Mouse (Mus musculus) heart, embryonic 16.5 days (tissue): Measurements from ENCODE around the gene Ptprk. TPM values are rescaled to one million over a fixed set of nuclear protein-coding genes. Genes with fewer than 3 reads are reported as not detected.

Experiments used
- ATAC-seq: fragments of 200-750 bp; cut with Nextera tagmentation; replicated peaks from 2 replicates; pipeline ENCODE4 v1.8.0; 2017; ENCODE audit warnings: moderate number of reproducible peaks; ENCODE audit not compliant: insufficient read depth, low FRiP score; ENCODE audit errors: extremely low read depth
- H3K27ac ChIP-seq: fragments of 300-500 bp; sonication (generic); 2 replicates; pipeline ENCODE4 v1.5.1; 2014; ENCODE audit warnings: mild to moderate bottlenecking, low read length, control low read depth, moderate library complexity
- H3K27me3 ChIP-seq: fragments of 300-500 bp; sonication (generic); 2 replicates; pipeline ENCODE4 v1.6.1; 2014; ENCODE audit warnings: low read length, mixed read lengths; ENCODE audit not compliant: control insufficient read depth, insufficient read depth
- H3K36me3 ChIP-seq: fragments of 300-500 bp; sonication (generic); 2 replicates; pipeline ENCODE4 v1.6.1; 2014; ENCODE audit not compliant: control insufficient read depth, insufficient read depth
- H3K4me1 ChIP-seq: fragments of 300-500 bp; sonication (generic); 2 replicates; pipeline ENCODE4 v1.6.1; 2014; ENCODE audit warnings: low read length, mixed read lengths; ENCODE audit not compliant: control insufficient read depth, insufficient read depth
- H3K4me2 ChIP-seq: fragments of 300-500 bp; sonication (generic); 2 replicates; pipeline ENCODE4 v1.6.1; 2014; ENCODE audit warnings: low read depth, mild to moderate bottlenecking, control low read depth, low read length
- H3K4me3 ChIP-seq: fragments of 300-500 bp; sonication (generic); 2 replicates; pipeline ENCODE4 v1.5.1; 2014; ENCODE audit warnings: mild to moderate bottlenecking, control low read depth, low read length
- H3K9ac ChIP-seq: fragments of 300-500 bp; sonication (generic); 2 replicates; pipeline ENCODE4 v1.6.1; 2014; ENCODE audit warnings: low read length, control low read depth
- H3K9me3 ChIP-seq: fragments of 300-500 bp; sonication (generic); replicated peaks from 2 replicates; pipeline ENCODE4 v1.6.1; 2016; ENCODE audit warnings: low read length; ENCODE audit not compliant: control insufficient read depth
- WGBS: fragments of 180-500 bp; shearing (Covaris S2); extraction: QIAGEN DNeasy Blood & Tissue Kit; methylation state at CpG from one replicate; pipeline ENCODE4 v1.1.7; 2014; 5-methylcytosine and 5-hydroxymethylcytosine counted together
- polyA plus RNA-seq: library from polyadenylated mRNA; unstranded; fragments of >200 nt; fragmentation: Nextera tagmentation; extraction: Ambion mirVana; gene quantifications from 2 replicates; pipeline ENCODE4 v1.2.1, GENCODE M21; 2015

Ptprk gene
- polyA plus RNA-seq, 1 experiment from 2014 or later: 42.5 TPM

DNA sequence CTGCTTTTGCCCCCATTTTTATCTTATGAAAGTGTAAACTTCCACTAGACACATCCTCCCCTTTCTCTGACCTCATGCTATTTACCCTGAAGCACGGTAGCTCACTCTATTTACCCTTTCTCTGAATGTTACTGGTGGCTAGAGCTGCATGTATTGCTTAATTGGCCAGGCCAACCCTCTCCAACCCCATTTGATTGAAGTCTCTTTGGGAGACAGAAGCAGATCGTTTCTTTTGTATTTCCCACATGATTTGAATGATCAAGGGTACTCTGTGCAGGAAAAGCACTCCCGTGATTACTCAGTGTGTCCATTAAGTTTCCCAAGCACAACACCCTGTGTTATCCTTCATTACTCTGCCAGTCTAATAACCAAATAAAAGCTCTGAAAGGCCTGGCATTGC is 348.0 kb downstream of the Ptprk start:
- WGBS: 69% methylated on average over 3 of the region's 3 CpGs
- Histone ChIP-seq H3K9ac (no peak overlapping the region), H3K4me3 (no peak overlapping the region), H3K9me3 (no peaks in the 10 kb centered on the region), H3K27ac (no peak overlapping the region), H3K27me3 (no peaks in the 10 kb centered on the region), H3K36me3 (no peaks in the 10 kb centered on the region), H3K4me1 (0 out of 2 replicates have a peak, but pooled peaks cover 2% of the 10 kb centered on the region), H3K4me2 (no peak overlapping the region)
- ATAC-seq: no peak

DNA sequence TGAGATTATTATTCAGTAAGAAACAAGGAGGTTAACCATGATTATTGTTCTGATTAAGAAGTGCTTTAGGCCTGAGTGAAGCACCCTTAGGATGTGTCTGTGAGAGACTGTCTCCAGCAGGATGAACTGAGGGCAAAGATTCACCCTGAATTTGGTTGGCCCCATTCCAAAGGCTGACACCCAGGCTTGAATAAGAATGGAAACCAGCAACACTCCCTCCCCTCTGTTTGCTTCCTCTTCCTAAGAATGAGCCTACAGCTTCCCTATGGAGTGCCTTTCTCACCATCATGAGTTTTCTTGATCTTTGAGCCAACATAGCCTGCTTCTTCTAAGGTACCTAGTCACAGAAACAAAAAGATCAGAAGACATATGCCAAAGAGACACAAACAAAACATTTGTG is 350.8 kb downstream of the Ptprk start:
- Histone ChIP-seq H3K4me2 (no peak overlapping the region), H3K36me3 (no peaks in the 10 kb centered on the region), H3K27me3 (no peaks in the 10 kb centered on the region), H3K27ac (no peak overlapping the region), H3K4me1 (0 out of 2 replicates have a peak, but pooled peaks cover 2% of the 10 kb centered on the region), H3K9me3 (no peaks in the 10 kb centered on the region), H3K4me3 (no peak overlapping the region), H3K9ac (no peak overlapping the region)
- no peak for ATAC-seq

DNA sequence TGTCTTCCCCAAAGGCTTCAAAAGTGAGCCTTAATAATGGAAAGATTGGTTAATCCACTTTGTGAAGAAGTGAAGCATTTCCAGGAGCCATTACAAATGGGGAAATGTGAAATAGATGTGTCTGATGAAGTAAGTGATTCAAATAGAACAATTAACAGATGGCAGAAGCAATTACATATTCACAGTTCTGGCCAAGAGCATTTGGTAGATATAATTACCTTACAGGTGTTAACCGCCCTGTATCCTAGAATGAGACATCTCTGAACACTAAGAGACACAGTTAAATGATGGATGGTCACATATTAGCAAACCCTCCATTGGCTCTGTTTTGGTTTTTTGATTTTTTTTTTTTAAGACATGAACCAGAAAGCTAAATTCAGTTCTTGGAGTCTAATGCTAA is 361.5 kb downstream of the Ptprk start:
- Histone ChIP-seq H3K27ac (no peak overlapping the region), H3K27me3 (no peaks in the 10 kb centered on the region), H3K4me3 (no peak overlapping the region), H3K4me1 (no peaks in the 10 kb centered on the region), H3K4me2 (no peak overlapping the region), H3K9ac (no peak overlapping the region), H3K9me3 (no peaks in the 10 kb centered on the region), H3K36me3 (no peaks in the 10 kb centered on the region)
- no peak for ATAC-seq
- 89% methylated on average over 1 of the region's 1 CpGs for WGBS

DNA sequence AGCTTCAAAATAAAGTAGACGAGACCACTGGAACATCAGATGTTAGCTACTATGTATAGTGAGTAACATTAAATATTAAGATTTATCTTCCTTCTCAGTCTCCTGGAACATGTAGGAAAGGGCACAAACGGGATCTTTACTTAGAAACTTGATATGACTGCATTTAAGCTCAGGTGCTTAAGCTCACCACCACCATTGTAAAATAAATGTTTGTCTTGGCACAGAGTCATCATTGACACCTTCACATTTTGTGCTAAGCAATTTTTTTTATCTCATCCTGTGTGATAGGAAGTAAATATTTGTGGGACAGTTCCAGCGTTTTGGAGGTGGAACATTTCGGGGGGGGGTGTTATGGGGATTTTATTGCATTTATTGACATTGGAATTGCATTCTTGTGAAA is 375.2 kb downstream of the Ptprk start:
- Histone ChIP-seq H3K9ac (no peak overlapping the region), H3K4me3 (no peak overlapping the region), H3K4me2 (no peak overlapping the region), H3K4me1 (no peaks in the 10 kb centered on the region), H3K36me3 (no peaks in the 10 kb centered on the region), H3K9me3 (no peaks in the 10 kb centered on the region), H3K27me3 (no peaks in the 10 kb centered on the region), H3K27ac (no peak overlapping the region)
- 63% methylated on average over 4 of the region's 4 CpGs for WGBS
- no peak for ATAC-seq

DNA sequence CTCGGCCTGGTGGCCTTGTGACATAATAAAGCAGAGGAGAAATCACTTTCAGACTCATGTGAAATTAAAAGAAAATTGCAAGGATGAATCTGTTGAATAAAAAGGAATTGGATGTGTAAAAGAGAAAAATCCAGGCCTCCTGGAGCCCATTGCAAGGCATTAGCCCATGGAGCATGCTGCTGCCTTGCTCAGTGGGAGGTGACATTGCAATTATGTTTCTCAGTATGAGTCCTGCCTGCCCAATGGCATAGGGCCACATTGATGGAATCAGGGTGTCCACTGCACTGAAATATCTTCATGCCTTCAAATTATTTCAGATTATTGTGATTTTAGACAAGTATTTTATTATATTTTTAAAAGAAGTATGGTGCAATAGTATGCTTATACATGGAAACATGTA is 376.0 kb downstream of the Ptprk start:
- 92% methylated on average over 1 of the region's 1 CpGs for WGBS
- H3K36me3 ChIP-seq: no peaks in the 10 kb centered on the region
- H3K4me3 ChIP-seq: no peak overlapping the region
- no peak for ATAC-seq
- H3K27ac ChIP-seq: no peak overlapping the region
- H3K9me3 ChIP-seq: no peaks in the 10 kb centered on the region
- no peak overlapping the region for H3K9ac ChIP-seq
- no peaks in the 10 kb centered on the region for H3K27me3 ChIP-seq
- H3K4me1 ChIP-seq: no peaks in the 10 kb centered on the region
- H3K4me2 ChIP-seq: no peak overlapping the region

DNA sequence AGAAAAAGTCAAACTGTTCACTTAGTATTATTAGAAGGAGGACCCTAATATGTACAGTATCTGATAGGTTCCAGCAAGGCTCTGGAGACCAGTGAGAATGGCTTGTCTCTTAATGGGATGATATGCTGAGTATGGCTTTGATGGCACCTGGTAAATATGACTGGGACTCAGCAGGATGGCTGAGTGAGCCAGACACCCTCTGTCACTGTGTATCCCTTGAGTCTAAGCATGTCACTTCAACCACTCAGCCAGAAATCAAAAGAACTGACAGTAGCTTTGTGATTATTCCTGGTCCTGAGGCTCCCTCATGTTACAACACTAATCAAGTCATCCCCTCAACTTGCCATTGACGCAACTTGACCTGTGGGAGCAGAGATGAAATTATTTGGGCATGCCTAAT is 383.4 kb downstream of the Ptprk start:
- no peaks in the 10 kb centered on the region for H3K27me3 ChIP-seq
- no peak overlapping the region for H3K4me3 ChIP-seq
- H3K27ac ChIP-seq: no peak overlapping the region
- no peaks in the 10 kb centered on the region for H3K4me1 ChIP-seq
- no peak overlapping the region for H3K4me2 ChIP-seq
- ATAC-seq: no peak
- WGBS: 60% methylated on average over 1 of the region's 1 CpGs
- no peak overlapping the region for H3K9ac ChIP-seq
- no peaks in the 10 kb centered on the region for H3K36me3 ChIP-seq
- H3K9me3 ChIP-seq: no peaks in the 10 kb centered on the region

DNA sequence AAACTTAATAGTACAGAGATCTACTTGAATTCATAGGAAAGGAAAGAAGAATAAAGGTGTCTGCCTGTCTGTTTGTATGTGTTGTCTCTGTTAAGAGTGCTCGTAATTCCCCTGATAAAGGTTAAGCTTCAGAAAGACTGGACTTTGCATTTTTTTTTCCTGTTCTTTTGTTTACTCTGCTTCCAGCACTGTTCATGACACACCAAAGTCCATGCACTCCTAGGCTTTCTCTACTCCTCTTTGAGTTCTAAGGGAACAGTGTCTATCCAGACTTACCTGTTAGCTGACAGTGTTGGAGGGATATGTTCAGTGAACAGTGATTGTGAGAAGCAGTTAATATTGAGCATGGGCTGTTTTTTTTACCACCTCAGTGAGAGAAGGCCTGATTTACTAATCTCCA is 385.3 kb downstream of the Ptprk start:
- no peak overlapping the region for H3K27ac ChIP-seq
- WGBS: 71% methylated on average over 1 of the region's 1 CpGs
- ATAC-seq: no peak
- H3K4me3 ChIP-seq: no peak overlapping the region
- no peaks in the 10 kb centered on the region for H3K27me3 ChIP-seq
- H3K36me3 ChIP-seq: no peaks in the 10 kb centered on the region
- H3K4me1 ChIP-seq: no peaks in the 10 kb centered on the region
- no peaks in the 10 kb centered on the region for H3K9me3 ChIP-seq
- H3K9ac ChIP-seq: no peak overlapping the region
- H3K4me2 ChIP-seq: no peak overlapping the region

DNA sequence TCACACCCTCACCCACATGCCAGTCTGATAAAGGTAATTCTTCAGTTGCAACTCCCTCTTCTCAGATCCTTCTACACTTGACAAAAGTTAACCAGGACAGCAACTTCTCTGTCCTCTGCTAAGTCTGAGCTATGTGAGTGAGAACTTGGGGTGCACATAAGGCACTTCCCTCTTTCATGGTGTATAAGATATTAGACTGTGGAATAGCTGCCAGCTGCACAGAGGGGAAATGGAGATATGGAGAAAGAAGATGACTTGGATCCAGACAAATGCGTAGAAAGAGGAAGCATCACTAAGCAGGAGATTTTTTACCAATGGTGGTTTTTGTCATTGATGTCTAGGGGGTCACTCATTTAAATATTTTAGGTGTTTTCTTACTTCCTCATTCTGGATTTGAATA is 389.1 kb downstream of the Ptprk start:
- Histone ChIP-seq H3K27me3 (no peaks in the 10 kb centered on the region), H3K4me3 (no peak overlapping the region), H3K27ac (no peak overlapping the region), H3K9ac (no peak overlapping the region), H3K9me3 (no peaks in the 10 kb centered on the region), H3K36me3 (peaks cover 2% of the 10 kb centered on the region; the same call in 1 of the 2 replicates), H3K4me2 (no peak overlapping the region), H3K4me1 (no peaks in the 10 kb centered on the region)
- WGBS: 79% methylated on average over 1 of the region's 1 CpGs
- ATAC-seq: no peak

DNA sequence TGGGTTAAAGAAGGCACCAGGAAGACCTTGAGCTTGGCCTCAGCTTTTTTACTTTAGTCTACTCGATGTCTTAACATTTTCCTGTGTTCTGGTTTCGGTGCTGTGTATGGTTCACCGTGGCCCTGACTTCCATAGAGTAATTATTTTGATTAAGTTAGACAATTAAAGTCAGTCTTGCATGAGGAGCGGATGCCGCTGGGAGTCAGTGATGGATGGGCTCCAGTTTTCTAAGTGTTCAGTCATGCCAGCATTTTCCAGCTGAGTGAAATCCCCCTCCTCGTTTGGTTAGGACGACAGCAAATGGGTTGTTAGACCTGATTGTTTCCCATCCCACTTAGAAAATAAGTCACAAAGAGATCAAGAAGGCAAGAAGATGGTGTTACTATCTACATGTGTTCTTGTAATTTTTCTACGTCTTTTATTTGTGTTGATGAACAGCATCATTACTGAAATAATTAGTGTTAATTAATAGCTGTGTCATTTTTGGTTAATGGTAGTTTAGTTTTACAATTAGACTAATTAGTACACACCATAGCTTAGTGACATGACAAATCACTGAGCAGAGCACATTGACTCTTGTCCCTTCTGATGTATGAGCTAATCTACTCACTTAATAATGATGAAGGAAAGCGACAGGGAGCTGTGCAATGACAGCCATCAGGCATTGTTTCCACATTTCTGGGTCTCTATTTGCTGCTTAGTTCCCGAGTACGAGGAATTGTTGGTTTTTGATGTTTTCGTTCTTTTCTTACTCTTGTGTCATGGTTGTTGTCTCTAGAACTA is 390.3 kb downstream of the Ptprk start:
- Histone ChIP-seq H3K36me3 (peaks cover 2% of the 10 kb centered on the region; the same call in 1 of the 2 replicates), H3K4me2 (no peak overlapping the region), H3K9ac (no peak overlapping the region), H3K4me1 (no peaks in the 10 kb centered on the region), H3K4me3 (no peak overlapping the region), H3K27ac (no peak overlapping the region), H3K27me3 (no peaks in the 10 kb centered on the region), H3K9me3 (no peaks in the 10 kb centered on the region)
- no peak for ATAC-seq
- WGBS: 83% methylated on average over 12 of the region's 12 CpGs
